Mouse (Mus musculus): ENCODE data around the gene Id3.
A peak's percentile ranks its signal among the peaks of the same experiment; 100 is the strongest.

Id3 gene

DNA sequence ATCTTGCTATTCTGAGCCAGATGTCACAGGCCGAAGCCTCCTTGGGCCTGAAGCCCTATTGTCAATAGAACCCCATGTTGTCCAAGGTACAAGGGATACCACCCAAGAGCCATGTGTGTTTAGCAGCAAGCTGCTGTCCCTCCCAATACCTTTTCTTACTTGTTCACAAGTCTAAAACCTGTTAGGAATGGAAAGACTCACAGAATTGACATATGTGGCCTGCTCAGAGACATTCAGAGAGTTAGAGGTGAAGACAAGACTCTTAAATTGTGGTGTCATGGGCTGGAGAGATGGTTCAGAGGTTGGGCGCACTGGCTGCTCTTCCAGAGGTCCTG, 5.7 kb downstream of the Id3 start:
- Histone ChIP-seq H3K36me3 (ENCODE audit: control insufficient read depth, insufficient read depth, low read length, poor library complexity, severe bottlenecking) (peaks cover 8% of the 10 kb centered on the region; the same call in 1 of the 2 replicates), H3K27me3 (ENCODE audit: control insufficient read depth, insufficient read depth, low read length, poor library complexity, severe bottlenecking) (no peaks in the 10 kb centered on the region)
- DNase-seq (ENCODE audit: low read depth, low spot score), result no peak

GRCm38 (mm10) chr4:136149734-136150133, 6.4 kb downstream of the Id3 start:
- peaks cover 8% of the 10 kb centered on the region; the same call in 1 of the 2 replicates for H3K36me3 ChIP-seq (ENCODE audit: control insufficient read depth, insufficient read depth, low read length, poor library complexity, severe bottlenecking)
- peak; percentile 83 for DNase-seq (ENCODE audit: low read depth, low spot score)

DNA sequence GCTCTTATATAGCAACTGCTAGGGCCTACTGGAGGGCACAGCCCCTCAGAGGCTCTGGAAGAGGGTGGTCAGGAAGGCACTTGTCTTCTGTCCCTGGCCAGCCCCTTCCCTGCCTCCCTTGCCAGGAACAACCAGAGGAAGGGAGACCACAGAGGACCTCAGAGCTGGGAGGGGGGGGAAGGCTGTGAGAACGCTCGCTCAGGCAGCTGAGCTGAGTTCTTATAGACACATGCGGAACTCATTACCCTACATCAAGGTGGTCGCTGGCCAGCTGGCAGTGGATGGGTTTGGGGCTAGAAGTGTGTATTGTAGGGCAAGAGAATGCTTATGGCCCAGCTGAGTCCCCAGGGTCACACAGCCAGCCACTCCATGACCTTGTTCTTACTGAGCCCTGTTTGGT, 7.3 kb downstream of the Id3 start:
- Histone ChIP-seq H3K27me3 (ENCODE audit: control insufficient read depth, insufficient read depth, low read length, poor library complexity, severe bottlenecking) (no peaks in the 10 kb centered on the region), H3K36me3 (ENCODE audit: control insufficient read depth, insufficient read depth, low read length, poor library complexity, severe bottlenecking) (peaks cover 4% of the 10 kb centered on the region; the same call in 1 of the 2 replicates)
- no peak for DNase-seq (ENCODE audit: low read depth, low spot score)

More at GRCm38 (mm10) chr4:136149734-136150133, 6.4 kb downstream of the Id3 start:
- H3K27me3 ChIP-seq (ENCODE audit: control insufficient read depth, insufficient read depth, low read length, poor library complexity, severe bottlenecking), result no peaks in the 10 kb centered on the region

GRCm38 (mm10) chr4:136152821-136153220, 9.5 kb downstream of the Id3 start:
- H3K27me3 ChIP-seq (ENCODE audit: control insufficient read depth, insufficient read depth, low read length, poor library complexity, severe bottlenecking), result no peaks in the 10 kb centered on the region
- H3K36me3 ChIP-seq (ENCODE audit: control insufficient read depth, insufficient read depth, low read length, poor library complexity, severe bottlenecking), result no peaks in the 10 kb centered on the region
- peak; percentile 49 for DNase-seq (ENCODE audit: low read depth, low spot score)

- no peak for DNase-seq (ENCODE audit: low read depth, low spot score)
- no peaks in the 10 kb centered on the region for H3K36me3 ChIP-seq (ENCODE audit: control insufficient read depth, insufficient read depth, low read length, poor library complexity, severe bottlenecking)
- no peaks in the 10 kb centered on the region for H3K27me3 ChIP-seq (ENCODE audit: control insufficient read depth, insufficient read depth, low read length, poor library complexity, severe bottlenecking)
Measured at GRCm38 (mm10) chr4:136154462-136154861, 11.2 kb downstream of the Id3 start.

DNA sequence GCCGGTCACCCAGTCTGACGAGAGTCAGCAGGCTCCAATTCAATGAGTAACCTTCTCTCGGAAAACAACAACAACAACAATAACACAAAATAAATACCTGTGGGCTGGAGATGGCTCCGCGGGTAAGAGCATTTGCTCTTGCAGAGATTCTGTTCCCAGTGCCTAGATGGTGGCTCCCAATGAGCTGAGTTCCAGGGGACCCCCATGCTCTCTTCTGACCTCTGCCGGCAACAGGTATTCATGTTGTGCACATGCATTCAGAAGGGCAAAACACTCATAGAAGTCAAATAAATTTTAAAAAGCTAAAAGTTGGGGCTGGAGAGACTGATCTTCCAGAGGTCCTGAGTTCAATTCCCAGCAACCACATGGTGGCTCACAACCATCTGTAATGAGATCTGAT, 15.2 kb downstream of the Id3 start:
- Histone ChIP-seq H3K36me3 (ENCODE audit: control insufficient read depth, insufficient read depth, low read length, poor library complexity, severe bottlenecking) (no peaks in the 10 kb centered on the region), H3K27me3 (ENCODE audit: control insufficient read depth, insufficient read depth, low read length, poor library complexity, severe bottlenecking) (no peaks in the 10 kb centered on the region)
- DNase-seq (ENCODE audit: low read depth, low spot score), result no peak

- peak; percentile 92 for DNase-seq (ENCODE audit: low read depth, low spot score)
- Histone ChIP-seq H3K36me3 (ENCODE audit: control insufficient read depth, insufficient read depth, low read length, poor library complexity, severe bottlenecking) (no peaks in the 10 kb centered on the region), H3K27me3 (ENCODE audit: control insufficient read depth, insufficient read depth, low read length, poor library complexity, severe bottlenecking) (no peaks in the 10 kb centered on the region)
Measured at GRCm38 (mm10) chr4:136159802-136160397, 16.6 kb downstream of the Id3 start.

- peak; percentile 92 for DNase-seq (ENCODE audit: low read depth, low spot score)
- no peaks in the 10 kb centered on the region for H3K36me3 ChIP-seq (ENCODE audit: control insufficient read depth, insufficient read depth, low read length, poor library complexity, severe bottlenecking)
- no peaks in the 10 kb centered on the region for H3K27me3 ChIP-seq (ENCODE audit: control insufficient read depth, insufficient read depth, low read length, poor library complexity, severe bottlenecking)
Measured at GRCm38 (mm10) chr4:136163448-136163847, 20.2 kb downstream of the Id3 start.

GRCm38 (mm10) chr4:136164981-136165380, 21.7 kb downstream of the Id3 start:
- no peak for DNase-seq (ENCODE audit: low read depth, low spot score)
- no peaks in the 10 kb centered on the region for H3K36me3 ChIP-seq (ENCODE audit: control insufficient read depth, insufficient read depth, low read length, poor library complexity, severe bottlenecking)
- H3K27me3 ChIP-seq (ENCODE audit: control insufficient read depth, insufficient read depth, low read length, poor library complexity, severe bottlenecking), result no peaks in the 10 kb centered on the region

DNA sequence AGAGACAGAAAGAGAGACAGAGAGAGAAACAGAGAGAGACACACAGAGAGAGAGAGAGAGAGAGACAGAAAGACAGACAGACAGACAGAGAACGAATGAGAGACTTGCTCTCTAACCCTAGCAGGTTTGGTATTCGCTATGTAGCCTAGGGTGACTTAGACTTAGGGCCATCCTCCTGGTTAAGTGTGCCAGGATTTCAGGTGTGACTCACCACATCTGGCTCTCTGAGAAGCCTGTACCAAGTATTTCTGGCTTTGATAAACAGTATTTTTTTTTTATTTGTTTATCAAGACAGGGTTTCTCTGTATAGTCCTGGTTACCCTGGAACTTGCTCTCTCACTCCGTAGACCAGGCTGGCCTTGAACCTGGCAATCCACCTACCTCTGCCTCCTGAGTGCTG, 24.4 kb downstream of the Id3 start:
- no peak for DNase-seq (ENCODE audit: low read depth, low spot score)
- H3K27me3 ChIP-seq (ENCODE audit: control insufficient read depth, insufficient read depth, low read length, poor library complexity, severe bottlenecking), result no peaks in the 10 kb centered on the region; the same call in 1 of the 2 replicates
- H3K36me3 ChIP-seq (ENCODE audit: control insufficient read depth, insufficient read depth, low read length, poor library complexity, severe bottlenecking), result no peaks in the 10 kb centered on the region

- DNase-seq (ENCODE audit: low read depth, low spot score), result no peak
- Histone ChIP-seq H3K27me3 (ENCODE audit: control insufficient read depth, insufficient read depth, low read length, poor library complexity, severe bottlenecking) (no peaks in the 10 kb centered on the region; the same call in 1 of the 2 replicates), H3K36me3 (ENCODE audit: control insufficient read depth, insufficient read depth, low read length, poor library complexity, severe bottlenecking) (no peaks in the 10 kb centered on the region)
Measured at GRCm38 (mm10) chr4:136170401-136170800, 27.1 kb downstream of the Id3 start.

DNA sequence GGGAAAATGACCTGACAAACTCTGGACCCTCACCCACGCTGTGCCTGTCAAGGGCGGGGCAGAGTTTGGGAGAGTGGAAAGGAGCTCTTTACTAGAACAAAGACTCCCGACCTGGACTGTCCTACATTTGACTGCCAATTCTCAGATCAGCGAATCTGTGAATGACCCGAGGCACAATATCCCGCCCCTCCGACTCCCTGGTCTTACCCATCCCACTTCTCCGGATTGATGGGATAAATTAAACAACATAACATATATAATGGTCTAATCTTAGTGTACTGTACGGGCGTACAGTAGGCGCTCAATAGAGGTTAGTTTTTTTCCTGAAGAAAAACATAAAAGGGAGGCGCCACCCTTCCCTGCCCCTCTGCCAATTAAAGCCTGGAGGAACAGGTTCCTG, 28.2 kb downstream of the Id3 start:
- DNase-seq (ENCODE audit: low read depth, low spot score), result no peak
- Histone ChIP-seq H3K36me3 (ENCODE audit: control insufficient read depth, insufficient read depth, low read length, poor library complexity, severe bottlenecking) (no peaks in the 10 kb centered on the region), H3K27me3 (ENCODE audit: control insufficient read depth, insufficient read depth, low read length, poor library complexity, severe bottlenecking) (no peaks in the 10 kb centered on the region; the same call in 1 of the 2 replicates)

DNA sequence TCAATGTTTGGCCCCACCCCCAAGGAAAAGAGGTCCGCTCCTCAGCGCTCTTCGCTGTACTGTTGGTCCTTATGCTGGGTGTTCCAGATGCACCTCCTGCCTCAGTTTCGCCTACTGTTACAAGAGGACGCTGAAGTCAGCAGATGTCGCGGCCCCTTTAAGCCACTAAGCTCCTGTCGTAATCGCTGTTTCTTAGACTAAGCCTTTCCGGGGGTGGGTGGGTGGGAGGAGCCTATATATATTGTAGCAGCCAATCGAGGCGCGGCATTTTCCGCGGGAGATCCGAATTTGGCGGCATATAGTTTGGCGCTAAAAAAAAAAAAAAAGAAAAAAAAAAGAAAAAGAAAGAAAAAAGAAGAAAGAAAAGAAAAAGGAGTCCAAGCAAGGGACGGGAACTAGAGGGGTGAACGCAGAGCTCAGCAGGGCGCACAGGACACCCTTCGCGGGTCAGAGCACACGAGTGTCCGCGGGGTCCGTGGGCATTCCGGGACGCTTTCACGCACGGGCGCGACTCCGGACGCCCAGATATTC, 28.8 kb downstream of the Id3 start, which contains the start of gene E2f2:
E2f2 (plus strand) TSS at position 384 of the 531 bp plus-strand sequence.
- DNase-seq (ENCODE audit: low read depth, low spot score), result peak; percentile 86

GRCm38 (mm10) chr4:136172542-136173209, 29.4 kb downstream of the Id3 start:
- no peaks in the 10 kb centered on the region for H3K36me3 ChIP-seq (ENCODE audit: control insufficient read depth, insufficient read depth, low read length, poor library complexity, severe bottlenecking)
- no peaks in the 10 kb centered on the region; the same call in 1 of the 2 replicates for H3K27me3 ChIP-seq (ENCODE audit: control insufficient read depth, insufficient read depth, low read length, poor library complexity, severe bottlenecking)
- DNase-seq (ENCODE audit: low read depth, low spot score), result peak; percentile 38

More for the DNA sequence above, 28.8 kb downstream of the Id3 start, which contains the start of gene E2f2:
- Histone ChIP-seq H3K27me3 (ENCODE audit: control insufficient read depth, insufficient read depth, low read length, poor library complexity, severe bottlenecking) (no peaks in the 10 kb centered on the region; the same call in 1 of the 2 replicates), H3K36me3 (ENCODE audit: control insufficient read depth, insufficient read depth, low read length, poor library complexity, severe bottlenecking) (no peaks in the 10 kb centered on the region)

GRCm38 (mm10) chr4:136173210-136173715, 30.0 kb downstream of the Id3 start:
- H3K27me3 ChIP-seq (ENCODE audit: control insufficient read depth, insufficient read depth, low read length, poor library complexity, severe bottlenecking), result no peaks in the 10 kb centered on the region; the same call in 1 of the 2 replicates
- no peaks in the 10 kb centered on the region for H3K36me3 ChIP-seq (ENCODE audit: control insufficient read depth, insufficient read depth, low read length, poor library complexity, severe bottlenecking)
- peak; percentile 32 for DNase-seq (ENCODE audit: low read depth, low spot score)
